Mouse (Mus musculus) MEL (cell line): Measurements from ENCODE around the gene H2-Q7. TPM values are rescaled to one million over a fixed set of nuclear protein-coding genes. Genes with fewer than 3 reads are reported as not detected.

Experiments used
- DNase-seq: peaks from one replicate; pipeline ENCODE4 v3.0.0; 2011; ENCODE audit warnings: low read depth, low spot score
- H3K27ac ChIP-seq: 2 replicates; pipeline ENCODE4 v1.5.1; 2012; ENCODE audit warnings: low read depth, mild to moderate bottlenecking, control low read depth, low read length, moderate library complexity; ENCODE audit not compliant: control insufficient read depth
- H3K27me3 ChIP-seq, 2 experiments: fragments of 150-350 bp in 1 of 2; sonication (generic) in 1 of 2; 2 replicates each; pipeline ENCODE4 v1.6.1; 2012; ENCODE audit warnings: low read length in 2 of 2, mild to moderate bottlenecking in 2 of 2, improper control_type of control experiment in 1 of 2, moderate library complexity in 1 of 2; ENCODE audit not compliant: insufficient read depth in 2 of 2, control insufficient read depth in 1 of 2
- H3K36me3 ChIP-seq, 2 experiments: 2 replicates each; pipeline ENCODE4 v1.6.1; 2012 to 2014; ENCODE audit warnings: low read length in 2 of 2, improper control_type of control experiment in 1 of 2, inconsistent platforms in 1 of 2, mild to moderate bottlenecking in 1 of 2; ENCODE audit not compliant: insufficient read depth in 2 of 2, control insufficient read depth in 1 of 2
- H3K4me1 ChIP-seq, 2 experiments: fragments of 150-350 bp in 1 of 2; sonication (generic) in 1 of 2; 2 replicates each; pipeline ENCODE4 v1.6.1; 2012; ENCODE audit warnings: low read length in 2 of 2, improper control_type of control experiment in 1 of 2, mild to moderate bottlenecking in 1 of 2; ENCODE audit not compliant: insufficient read depth in 2 of 2, control insufficient read depth in 1 of 2
- H3K4me3 ChIP-seq, 2 experiments: fragments of 150-350 bp in 1 of 2; sonication (generic) in 1 of 2; 2 replicates each; pipeline ENCODE4 v1.5.1; 2012; ENCODE audit warnings: low read depth in 2 of 2, low read length in 2 of 2, mild to moderate bottlenecking in 2 of 2, moderate library complexity in 2 of 2, control low read depth in 1 of 2, improper control_type of control experiment in 1 of 2; ENCODE audit not compliant: control insufficient read depth in 1 of 2, insufficient read depth in 1 of 2
- H3K79me2 ChIP-seq: 2 replicates; pipeline ENCODE4 v1.6.1; 2012; ENCODE audit warnings: mild to moderate bottlenecking, low read length, moderate library complexity; ENCODE audit not compliant: control insufficient read depth, poor library complexity, insufficient read depth
- H3K9ac ChIP-seq: 2 replicates; pipeline ENCODE4 v1.6.1; 2012; ENCODE audit warnings: low read depth, mild to moderate bottlenecking, control low read depth, low read length, moderate library complexity; ENCODE audit not compliant: control insufficient read depth, poor library complexity, severe bottlenecking
- H3K9me3 ChIP-seq: fragments of 150-350 bp; sonication (generic); replicated peaks from 2 replicates; pipeline ENCODE4 v1.6.1; 2012; ENCODE audit warnings: mild to moderate bottlenecking, low read length, improper control_type of control experiment, moderate library complexity; ENCODE audit not compliant: insufficient read depth
- CHD2 ChIP-seq: IDR thresholded peaks from 2 replicates; pipeline ENCODE4 v1.6.1; 2011; ENCODE audit warnings: low read length, improper control_type of control experiment
- CTCF ChIP-seq, 3 experiments: IDR thresholded peaks in 2 of 3; conservative IDR thresholded peaks in 1 of 3; 2 replicates each; pipeline ENCODE4 v1.5.1; 2011 to 2012; ENCODE audit warnings: low read length in 3 of 3, low read depth in 2 of 3, mild to moderate bottlenecking in 2 of 3, improper control_type of control experiment in 1 of 3, inconsistent platforms in 1 of 3, mixed read lengths in 1 of 3, moderate library complexity in 1 of 3; ENCODE audit not compliant: control insufficient read depth in 1 of 3, insufficient read depth in 1 of 3, poor library complexity in 1 of 3, severe bottlenecking in 1 of 3
- ELF1 ChIP-seq: IDR thresholded peaks from 2 replicates; pipeline ENCODE4 v1.6.1; 2014; ENCODE audit warnings: low read depth, mild to moderate bottlenecking, inconsistent platforms, low read length, improper control_type of control experiment, moderate library complexity
- EP300 ChIP-seq, 2 experiments: IDR thresholded peaks; 2 replicates each; pipeline ENCODE4 v1.6.1; 2011; ENCODE audit warnings: improper control_type of control experiment in 2 of 2, low read length in 2 of 2, low read depth in 1 of 2, mild to moderate bottlenecking in 1 of 2
- GABPA ChIP-seq: IDR thresholded peaks from 2 replicates; pipeline ENCODE4 v1.6.1; 2012; ENCODE audit warnings: low read depth, mild to moderate bottlenecking, inconsistent platforms, low read length, improper control_type of control experiment, moderate library complexity
- KAT2A ChIP-seq: conservative IDR thresholded peaks from 2 replicates; pipeline ENCODE4 v1.6.1; 2012; ENCODE audit warnings: low read depth, low read length, improper control_type of control experiment, inconsistent platforms
- MAX ChIP-seq: IDR thresholded peaks from 2 replicates; pipeline ENCODE4 v1.6.1; 2011; ENCODE audit warnings: low read length, improper control_type of control experiment
- MAZ ChIP-seq: IDR thresholded peaks from 2 replicates; pipeline ENCODE4 v1.6.1; 2012; ENCODE audit warnings: low read depth, mild to moderate bottlenecking, inconsistent platforms, low read length, improper control_type of control experiment
- MEF2A ChIP-seq: IDR thresholded peaks from 2 replicates; pipeline ENCODE4 v1.6.1; 2014; ENCODE audit warnings: low read depth, mild to moderate bottlenecking, inconsistent platforms, low read length, improper control_type of control experiment; ENCODE audit not compliant: poor library complexity, insufficient replicate concordance, severe bottlenecking; ENCODE audit errors: extremely low read depth
- MXI1 ChIP-seq: IDR thresholded peaks from 2 replicates; pipeline ENCODE4 v1.6.1; 2011; ENCODE audit warnings: mild to moderate bottlenecking, low read depth, low read length, improper control_type of control experiment
- MYC ChIP-seq: IDR thresholded peaks from 2 replicates; pipeline ENCODE4 v1.6.1; 2011; ENCODE audit warnings: low read depth, mild to moderate bottlenecking, low read length, improper control_type of control experiment, moderate library complexity
- NELFE ChIP-seq: IDR thresholded peaks from 2 replicates; pipeline ENCODE4 v1.6.1; 2011; ENCODE audit warnings: low read depth, low read length, improper control_type of control experiment
- NRF1 ChIP-seq: IDR thresholded peaks from 2 replicates; pipeline ENCODE4 v1.6.1; 2014; ENCODE audit warnings: low read depth, mild to moderate bottlenecking, inconsistent platforms, low read length, improper control_type of control experiment, moderate library complexity; ENCODE audit not compliant: poor library complexity, insufficient read depth, severe bottlenecking
- POLR2AphosphoS2 ChIP-seq: IDR thresholded peaks from 2 replicates; pipeline ENCODE4 v1.6.1; 2011; ENCODE audit warnings: low read length, improper control_type of control experiment
- RAD21 ChIP-seq: IDR thresholded peaks from 2 replicates; pipeline ENCODE4 v1.6.1; 2011; ENCODE audit warnings: mild to moderate bottlenecking, low read depth, low read length, improper control_type of control experiment
- RCOR1 ChIP-seq: IDR thresholded peaks from 2 replicates; pipeline ENCODE4 v1.6.1; 2012; ENCODE audit warnings: low read depth, mild to moderate bottlenecking, inconsistent platforms, low read length, improper control_type of control experiment
- SMC3 ChIP-seq: IDR thresholded peaks from 2 replicates; pipeline ENCODE4 v1.6.1; 2011; ENCODE audit warnings: low read depth, low read length, improper control_type of control experiment
- TAL1 ChIP-seq: IDR thresholded peaks from 2 replicates; pipeline ENCODE4 v1.6.1; 2012; ENCODE audit warnings: mild to moderate bottlenecking, inconsistent platforms, low read length, moderate library complexity, mixed read lengths
- TCF12 ChIP-seq: IDR thresholded peaks from 2 replicates; pipeline ENCODE4 v1.6.1; 2014; ENCODE audit warnings: low read depth, mild to moderate bottlenecking, inconsistent platforms, low read length, improper control_type of control experiment, moderate library complexity
- UBTF ChIP-seq: IDR thresholded peaks from 2 replicates; pipeline ENCODE4 v1.6.1; 2012; ENCODE audit warnings: low read depth, mild to moderate bottlenecking, inconsistent platforms, low read length, improper control_type of control experiment, moderate library complexity, borderline replicate concordance; ENCODE audit not compliant: insufficient read depth
- USF2 ChIP-seq, 2 experiments: IDR thresholded peaks; 2 replicates each; pipeline ENCODE4 v1.6.1; 2011 to 2012; ENCODE audit warnings: improper control_type of control experiment in 2 of 2, low read length in 2 of 2, borderline replicate concordance in 1 of 2, inconsistent platforms in 1 of 2, low read depth in 1 of 2, mild to moderate bottlenecking in 1 of 2; ENCODE audit not compliant: insufficient read depth in 1 of 2
- ZC3H11A ChIP-seq: IDR thresholded peaks from 2 replicates; pipeline ENCODE4 v1.6.1; 2012; ENCODE audit warnings: low read depth, mild to moderate bottlenecking, inconsistent platforms, low read length, improper control_type of control experiment
- ZKSCAN1 ChIP-seq: IDR thresholded peaks from 2 replicates; pipeline ENCODE4 v1.6.1; 2012; ENCODE audit warnings: low read depth, mild to moderate bottlenecking, inconsistent platforms, low read length, improper control_type of control experiment, moderate library complexity
- ZNF384 ChIP-seq: IDR thresholded peaks from 2 replicates; pipeline ENCODE4 v1.6.1; 2012; ENCODE audit warnings: low read depth, mild to moderate bottlenecking, inconsistent platforms, low read length, improper control_type of control experiment
- polyA plus RNA-seq, 2 experiments: library from polyadenylated mRNA; stranded (reverse) in 1 of 2; unstranded in 1 of 2; fragments of >175 nt in 1 of 2; fragments of >200 nt in 1 of 2; gene quantifications; 2 replicates each; pipeline versions ENCODE4 v1.2.1 to v1.2.4; 2012; ENCODE audit warnings: low replicate concordance in 2 of 2, low read depth in 1 of 2; ENCODE audit not compliant: insufficient read length in 2 of 2, insufficient read depth in 1 of 2, missing spikeins in 1 of 2
- total RNA-seq: library from RNA; depleted of rRNA; stranded (reverse); fragments of 300-350 nt; gene quantifications from 2 replicates; pipeline ENCODE4 v1.2.3, GENCODE M21; 2012

The H2-Q7 gene
- total and polyA plus RNA-seq, 3 experiments = 0.23 to 4.0 TPM; not detected in 1

DNA sequence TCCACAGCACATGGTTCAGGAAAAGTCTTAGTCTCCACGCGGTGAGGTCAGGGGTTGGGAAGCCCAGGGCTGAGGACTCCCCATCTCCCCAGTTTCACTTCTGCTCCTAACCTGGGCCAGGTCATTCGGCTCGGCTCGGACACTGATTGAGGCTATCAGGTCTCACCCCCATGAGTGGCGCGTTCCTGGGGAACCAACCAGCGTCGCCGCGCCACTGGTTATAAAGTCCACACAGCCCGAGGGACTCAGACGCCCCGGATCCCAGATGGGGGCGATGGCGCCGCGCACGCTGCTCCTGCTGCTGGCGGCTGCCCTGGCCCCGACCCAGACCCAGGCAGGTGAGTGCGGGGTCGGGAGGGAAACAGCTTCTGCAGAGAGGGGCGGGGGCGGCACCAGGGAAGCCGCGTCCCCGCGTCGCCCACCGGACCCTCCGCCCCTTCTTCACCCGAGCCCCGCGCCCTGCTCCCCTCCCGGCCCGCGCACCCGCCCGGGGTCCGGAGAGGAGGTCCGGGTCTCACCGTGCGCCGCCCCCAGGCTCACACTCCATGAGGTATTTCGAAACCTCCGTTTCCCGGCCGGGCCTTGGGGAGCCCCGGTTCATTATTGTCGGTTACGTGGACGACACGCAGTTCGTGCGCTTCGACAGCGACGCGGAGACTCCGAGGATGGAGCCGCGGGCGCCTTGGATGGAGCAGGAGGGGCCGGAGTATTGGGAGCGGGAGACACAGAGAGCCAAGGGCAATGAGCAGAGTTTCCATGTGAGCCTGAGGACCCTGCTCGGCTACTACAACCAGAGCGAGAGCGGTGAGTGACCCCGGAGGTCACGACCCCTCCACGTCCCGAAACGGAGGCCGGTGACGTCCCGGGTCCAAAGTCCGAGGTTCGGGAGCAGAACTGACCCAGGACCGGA is 31.1 kb downstream of the H2-Q7 start, which contains the start of gene H2-Q10:
Gene H2-Q10, plus strand, starts transcription at position 248 of the 910 bp plus-strand sequence.
- H3K9me3 ChIP-seq = no peaks in the 10 kb centered on the region
- no peaks in the 10 kb centered on the region for H3K27me3 ChIP-seq
- no peak for DNase-seq
- no peak within 1 kb of the TSS for H3K4me3 ChIP-seq
- TF ChIP-seq KAT2A (no peak), NELFE (no peak), USF2 (IDR thresholded peaks at IDR 0.05; ENCODE audit: borderline replicate concordance in 1 of 2, insufficient read depth in 1 of 2, low read depth in 1 of 2, low read length in 2 of 2) (no peak), ZC3H11A (no peak), UBTF (no peak), MAZ (no peak)
- no peak within 1 kb of the TSS for H3K9ac ChIP-seq
- no peaks in the 10 kb centered on the region for H3K4me1 ChIP-seq
- no peaks in the 10 kb centered on the region for H3K36me3 ChIP-seq
- no peak within 1 kb of the TSS for H3K27ac ChIP-seq
- no peaks in the 10 kb centered on the region for H3K79me2 ChIP-seq

DNA sequence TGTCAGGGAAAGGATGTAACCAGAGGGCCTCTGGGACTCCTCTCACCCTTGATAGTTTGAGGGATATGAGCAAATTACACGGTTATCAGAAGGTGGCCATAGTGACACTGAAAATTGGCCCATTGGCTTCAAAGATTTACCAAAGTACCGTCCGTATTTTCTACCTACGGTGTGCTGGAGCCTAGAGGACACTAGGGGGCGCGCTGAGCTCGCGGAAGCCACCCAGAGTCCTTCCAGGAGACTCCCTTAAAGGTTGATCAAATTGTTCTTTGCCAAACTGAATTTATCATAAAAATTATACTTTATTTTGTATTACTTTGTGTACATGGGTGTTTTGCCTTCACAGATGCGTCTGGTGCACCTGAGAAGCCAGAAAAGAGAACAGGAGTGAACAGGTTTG is 45.1 kb downstream of the H2-Q7 start:
- TF ChIP-seq ZC3H11A (peak; percentile 56), MYC (no peak), EP300 (IDR thresholded peaks at IDR 0.05; ENCODE audit: low read depth in 1 of 2, low read length in 2 of 2) (no peak), CTCF (IDR thresholded peaks at IDR 0.05 in 2 of 3, conservative IDR thresholded peaks at IDR 0.05 in 1 of 3; ENCODE audit: control insufficient read depth in 1 of 3, insufficient read depth in 1 of 3, low read depth in 2 of 3, low read length in 3 of 3, poor library complexity in 1 of 3, severe bottlenecking in 1 of 3) (peak; percentile 83 to 97 (median 95)), SMC3 (peak; percentile 57), RAD21 (peak; percentile 85)
- no peak overlapping the region for H3K4me3 ChIP-seq
- H3K4me1 ChIP-seq = no peaks in the 10 kb centered on the region
- no peak overlapping the region for H3K27ac ChIP-seq
- DNase-seq = peak; percentile 63
- no peaks in the 10 kb centered on the region for H3K36me3 ChIP-seq
- no peaks in the 10 kb centered on the region for H3K27me3 ChIP-seq
- H3K79me2 ChIP-seq = no peaks in the 10 kb centered on the region
- H3K9me3 ChIP-seq = no peaks in the 10 kb centered on the region
- H3K9ac ChIP-seq = no peak overlapping the region

GRCm38 (mm10) chr17:35485702-35486101 is 46.7 kb downstream of the H2-Q7 start:
- Histone ChIP-seq H3K4me1 (no peaks in the 10 kb centered on the region), H3K9me3 (no peaks in the 10 kb centered on the region), H3K36me3 (no peaks in the 10 kb centered on the region), H3K27me3 (no peaks in the 10 kb centered on the region), H3K4me3 (no peak overlapping the region), H3K79me2 (no peaks in the 10 kb centered on the region), H3K9ac (no peak overlapping the region), H3K27ac (no peak overlapping the region)
- DNase-seq = no peak
- TF ChIP-seq POLR2AphosphoS2 (no peak), MXI1 (no peak), GABPA (no peak), TAL1 (no peak), ZKSCAN1 (no peak), TCF12 (no peak), MAZ (no peak), CHD2 (no peak), MEF2A (no peak), MYC (no peak), MAX (no peak), RCOR1 (no peak), UBTF (no peak), ZNF384 (no peak), ELF1 (no peak), NRF1 (no peak)
